ENCODE assay signal across 1 mouse cellular context in the genomic region with DNA sequence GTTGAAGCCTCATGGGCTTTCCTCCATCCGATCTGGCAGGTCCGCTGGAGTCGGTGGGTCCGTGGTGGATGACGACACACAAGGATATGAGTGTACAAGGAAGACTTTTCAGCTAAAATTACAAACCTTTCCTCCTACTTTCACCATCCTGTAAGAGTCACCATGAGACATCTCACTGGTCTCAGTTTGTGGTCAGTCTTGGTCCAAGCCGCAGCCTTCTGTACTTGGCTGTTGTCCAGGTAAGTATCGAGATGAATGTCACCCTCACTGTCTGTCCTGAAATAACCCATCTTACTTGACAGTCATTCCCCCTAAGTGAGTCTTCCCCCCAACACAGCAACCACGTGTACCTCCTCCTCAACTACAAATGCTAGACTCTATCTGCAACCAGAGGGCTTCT.
TF ChIP-seq lines count a peak whose summit lies in the region.

No protein-coding gene starts in this region.

TF ChIP-seq in CH12.LX, 34 proteins besides CTCF, POLR2A, EP300 and RAD21 (continued from another document):
- TF ChIP-seq HCFC1 (IDR thresholded peaks at IDR 0.05; ENCODE audit: low read depth, low read length) (no peak), USF2 (conservative IDR thresholded peaks at IDR 0.05; ENCODE audit: low read depth, low read length) (no peak), ETS1 (conservative IDR thresholded peaks at IDR 0.05; ENCODE audit: low read depth, low read length) (peak; percentile 56), PAX5 (IDR thresholded peaks at IDR 0.05; ENCODE audit: low read length) (no peak), NELFE (IDR thresholded peaks at IDR 0.05; ENCODE audit: low read depth, low read length) (no peak), JUND (conservative IDR thresholded peaks at IDR 0.05; ENCODE audit: low read depth, low read length) (peak; percentile 70), GABPA (IDR thresholded peaks at IDR 0.05; ENCODE audit: insufficient replicate concordance, low read depth, low read length) (no peak), TBP (conservative IDR thresholded peaks at IDR 0.05; ENCODE audit: low read depth, low read length) (no peak), SMC3 (IDR thresholded peaks at IDR 0.05; ENCODE audit: low read depth, low read length) (no peak), MXI1 (IDR thresholded peaks at IDR 0.05; ENCODE audit: low read depth, low read length) (peak; percentile 82), POLR2AphosphoS2 (IDR thresholded peaks at IDR 0.05; ENCODE audit: low read depth, low read length) (no peak), CHD1 (IDR thresholded peaks at IDR 0.05; ENCODE audit: low read depth, low read length) (no peak), MAZ (IDR thresholded peaks at IDR 0.05; ENCODE audit: low read depth, low read length) (no peak), ZNF384 (IDR thresholded peaks at IDR 0.05; ENCODE audit: low read depth, low read length) (no peak), CHD2 (IDR thresholded peaks at IDR 0.05; ENCODE audit: low read length) (no peak), E2F4 (IDR thresholded peaks at IDR 0.05; ENCODE audit: insufficient replicate concordance, low read depth, low read length) (no peak), ZC3H11A (IDR thresholded peaks at IDR 0.05; ENCODE audit: low read depth, low read length) (no peak), JUN (IDR thresholded peaks at IDR 0.05; ENCODE audit: insufficient read depth, low read depth, low read length) (peak; percentile 36; the same call in 1 of the 2 replicates)
